Mouse (Mus musculus) MEL (cell line): ENCODE measurements around the gene Fbxw2. TPM values are rescaled to one million over a fixed set of nuclear protein-coding genes. Genes with fewer than 3 reads are reported as not detected.

ENCODE experiments used
- DNase-seq: peaks from one replicate; pipeline ENCODE4 v3.0.0; 2011; ENCODE audit warnings: low read depth, low spot score
- H3K27ac ChIP-seq: 2 replicates; pipeline ENCODE4 v1.5.1; 2012; ENCODE audit warnings: low read depth, mild to moderate bottlenecking, control low read depth, low read length, moderate library complexity; ENCODE audit not compliant: control insufficient read depth
- H3K27me3 ChIP-seq, 2 experiments: fragments of 150-350 bp in 1 of 2; sonication (generic) in 1 of 2; 2 replicates each; pipeline ENCODE4 v1.6.1; 2012; ENCODE audit warnings: low read length in 2 of 2, mild to moderate bottlenecking in 2 of 2, improper control_type of control experiment in 1 of 2, moderate library complexity in 1 of 2; ENCODE audit not compliant: insufficient read depth in 2 of 2, control insufficient read depth in 1 of 2
- H3K36me3 ChIP-seq, 2 experiments: 2 replicates each; pipeline ENCODE4 v1.6.1; 2012 to 2014; ENCODE audit warnings: low read length in 2 of 2, improper control_type of control experiment in 1 of 2, inconsistent platforms in 1 of 2, mild to moderate bottlenecking in 1 of 2; ENCODE audit not compliant: insufficient read depth in 2 of 2, control insufficient read depth in 1 of 2
- H3K4me1 ChIP-seq, 2 experiments: fragments of 150-350 bp in 1 of 2; sonication (generic) in 1 of 2; 2 replicates each; pipeline ENCODE4 v1.6.1; 2012; ENCODE audit warnings: low read length in 2 of 2, improper control_type of control experiment in 1 of 2, mild to moderate bottlenecking in 1 of 2; ENCODE audit not compliant: insufficient read depth in 2 of 2, control insufficient read depth in 1 of 2
- H3K4me3 ChIP-seq, 2 experiments: fragments of 150-350 bp in 1 of 2; sonication (generic) in 1 of 2; 2 replicates each; pipeline ENCODE4 v1.5.1; 2012; ENCODE audit warnings: low read depth in 2 of 2, low read length in 2 of 2, mild to moderate bottlenecking in 2 of 2, moderate library complexity in 2 of 2, control low read depth in 1 of 2, improper control_type of control experiment in 1 of 2; ENCODE audit not compliant: control insufficient read depth in 1 of 2, insufficient read depth in 1 of 2
- H3K79me2 ChIP-seq: 2 replicates; pipeline ENCODE4 v1.6.1; 2012; ENCODE audit warnings: mild to moderate bottlenecking, low read length, moderate library complexity; ENCODE audit not compliant: control insufficient read depth, poor library complexity, insufficient read depth
- H3K9ac ChIP-seq: 2 replicates; pipeline ENCODE4 v1.6.1; 2012; ENCODE audit warnings: low read depth, mild to moderate bottlenecking, control low read depth, low read length, moderate library complexity; ENCODE audit not compliant: control insufficient read depth, poor library complexity, severe bottlenecking
- H3K9me3 ChIP-seq: fragments of 150-350 bp; sonication (generic); replicated peaks from 2 replicates; pipeline ENCODE4 v1.6.1; 2012; ENCODE audit warnings: mild to moderate bottlenecking, low read length, improper control_type of control experiment, moderate library complexity; ENCODE audit not compliant: insufficient read depth
- BHLHE40 ChIP-seq: IDR thresholded peaks from 2 replicates; pipeline ENCODE4 v1.6.1; 2012; ENCODE audit warnings: low read depth, mild to moderate bottlenecking, inconsistent platforms, low read length, improper control_type of control experiment, borderline replicate concordance
- CHD2 ChIP-seq: IDR thresholded peaks from 2 replicates; pipeline ENCODE4 v1.6.1; 2011; ENCODE audit warnings: low read length, improper control_type of control experiment
- CTCF ChIP-seq, 3 experiments: IDR thresholded peaks in 2 of 3; conservative IDR thresholded peaks in 1 of 3; 2 replicates each; pipeline ENCODE4 v1.5.1; 2011 to 2012; ENCODE audit warnings: low read length in 3 of 3, low read depth in 2 of 3, mild to moderate bottlenecking in 2 of 3, improper control_type of control experiment in 1 of 3, inconsistent platforms in 1 of 3, mixed read lengths in 1 of 3, moderate library complexity in 1 of 3; ENCODE audit not compliant: control insufficient read depth in 1 of 3, insufficient read depth in 1 of 3, poor library complexity in 1 of 3, severe bottlenecking in 1 of 3
- E2F4 ChIP-seq: IDR thresholded peaks from 2 replicates; pipeline ENCODE4 v1.6.1; 2011; ENCODE audit warnings: low read depth, low read length, improper control_type of control experiment, borderline replicate concordance
- GATA1 ChIP-seq: IDR thresholded peaks from 2 replicates; pipeline ENCODE4 v1.6.1; 2011; ENCODE audit warnings: low read depth, low read length, improper control_type of control experiment
- MAFK ChIP-seq: IDR thresholded peaks from 2 replicates; pipeline ENCODE4 v1.6.1; 2011; ENCODE audit warnings: low read depth, mild to moderate bottlenecking, low read length, improper control_type of control experiment, borderline replicate concordance
- MAX ChIP-seq: IDR thresholded peaks from 2 replicates; pipeline ENCODE4 v1.6.1; 2011; ENCODE audit warnings: low read length, improper control_type of control experiment
- MYC ChIP-seq: IDR thresholded peaks from 2 replicates; pipeline ENCODE4 v1.6.1; 2011; ENCODE audit warnings: low read depth, mild to moderate bottlenecking, low read length, improper control_type of control experiment, moderate library complexity
- RAD21 ChIP-seq: IDR thresholded peaks from 2 replicates; pipeline ENCODE4 v1.6.1; 2011; ENCODE audit warnings: mild to moderate bottlenecking, low read depth, low read length, improper control_type of control experiment
- RCOR1 ChIP-seq: IDR thresholded peaks from 2 replicates; pipeline ENCODE4 v1.6.1; 2012; ENCODE audit warnings: low read depth, mild to moderate bottlenecking, inconsistent platforms, low read length, improper control_type of control experiment
- SIN3A ChIP-seq: IDR thresholded peaks from 2 replicates; pipeline ENCODE4 v1.6.1; 2012; ENCODE audit warnings: low read length, improper control_type of control experiment, inconsistent platforms
- SMC3 ChIP-seq: IDR thresholded peaks from 2 replicates; pipeline ENCODE4 v1.6.1; 2011; ENCODE audit warnings: low read depth, low read length, improper control_type of control experiment
- TAL1 ChIP-seq: IDR thresholded peaks from 2 replicates; pipeline ENCODE4 v1.6.1; 2012; ENCODE audit warnings: mild to moderate bottlenecking, inconsistent platforms, low read length, moderate library complexity, mixed read lengths
- TBP ChIP-seq: IDR thresholded peaks from 2 replicates; pipeline ENCODE4 v1.8.0; 2011; ENCODE audit warnings: low read depth, low read length, improper control_type of control experiment
- TCF12 ChIP-seq: IDR thresholded peaks from 2 replicates; pipeline ENCODE4 v1.6.1; 2014; ENCODE audit warnings: low read depth, mild to moderate bottlenecking, inconsistent platforms, low read length, improper control_type of control experiment, moderate library complexity
- ZC3H11A ChIP-seq: IDR thresholded peaks from 2 replicates; pipeline ENCODE4 v1.6.1; 2012; ENCODE audit warnings: low read depth, mild to moderate bottlenecking, inconsistent platforms, low read length, improper control_type of control experiment
- ZMIZ1 ChIP-seq: IDR thresholded peaks from 2 replicates; pipeline ENCODE4 v1.6.1; 2012; ENCODE audit warnings: low read depth, mild to moderate bottlenecking, inconsistent platforms, low read length, improper control_type of control experiment, moderate library complexity
- polyA plus RNA-seq, 2 experiments: library from polyadenylated mRNA; stranded (reverse) in 1 of 2; unstranded in 1 of 2; fragments of >175 nt in 1 of 2; fragments of >200 nt in 1 of 2; gene quantifications; 2 replicates each; pipeline versions ENCODE4 v1.2.1 to v1.2.4; 2012; ENCODE audit warnings: low replicate concordance in 2 of 2, low read depth in 1 of 2; ENCODE audit not compliant: insufficient read length in 2 of 2, insufficient read depth in 1 of 2, missing spikeins in 1 of 2
- total RNA-seq: library from RNA; depleted of rRNA; stranded (reverse); fragments of 300-350 nt; gene quantifications from 2 replicates; pipeline ENCODE4 v1.2.3, GENCODE M21; 2012

Fbxw2 gene
- total and polyA plus RNA-seq, 3 experiments = 43.7 to 101 (median 49.7) TPM

- Histone ChIP-seq H3K27me3 (no peaks in the 10 kb centered on the region), H3K79me2 (peaks cover 27% of the 10 kb centered on the region), H3K4me1 (peaks cover 6 to 10% of the 10 kb centered on the region in 2 experiments; a peak in 3 of 4 replicates), H3K27ac (no peak overlapping the region), H3K36me3 (peaks cover 0 to 20% of the 10 kb centered on the region in 2 experiments; a peak in 3 of 4 replicates), H3K9ac (no peak overlapping the region), H3K4me3 (no peak overlapping the region), H3K9me3 (no peaks in the 10 kb centered on the region)
- TF ChIP-seq CTCF (IDR thresholded peaks at IDR 0.05 in 2 of 3, conservative IDR thresholded peaks at IDR 0.05 in 1 of 3; ENCODE audit: control insufficient read depth in 1 of 3, insufficient read depth in 1 of 3, low read depth in 2 of 3, low read length in 3 of 3, poor library complexity in 1 of 3, severe bottlenecking in 1 of 3) = no peak
- no peak for TF ChIP-seq TAL1
- no peak for TF ChIP-seq ZMIZ1
- TF ChIP-seq CHD2 = no peak
- no peak for TF ChIP-seq TBP
- no peak for TF ChIP-seq SMC3
- TF ChIP-seq SIN3A = no peak
- no peak for TF ChIP-seq MAX
- no peak for TF ChIP-seq MAFK
- no peak for TF ChIP-seq TCF12
- TF ChIP-seq MYC = no peak
- TF ChIP-seq RCOR1 = no peak
- TF ChIP-seq RAD21 = no peak
- TF ChIP-seq E2F4 = no peak
- no peak for TF ChIP-seq BHLHE40
- no peak for DNase-seq
These were observed 1.9 kb upstream of the Fbxw2 start for GRCm38 (mm10) chr2:34828026-34828425.

- H3K36me3 ChIP-seq = peaks cover 0 to 22% of the 10 kb centered on the region in 2 experiments; a peak in 3 of 4 replicates
- no peaks in the 10 kb centered on the region for H3K9me3 ChIP-seq
- DNase-seq = no peak
- peaks cover 6 to 12% of the 10 kb centered on the region in 2 experiments; a peak in 3 of 4 replicates for H3K4me1 ChIP-seq
- TF ChIP-seq MAX (no peak), GATA1 (no peak), TAL1 (no peak), ZC3H11A (no peak)
- H3K79me2 ChIP-seq = peaks cover 27% of the 10 kb centered on the region
- no peak overlapping the region for H3K27ac ChIP-seq
- H3K27me3 ChIP-seq = no peaks in the 10 kb centered on the region
- H3K9ac ChIP-seq = no peak overlapping the region
- H3K4me3 ChIP-seq = no peak overlapping the region
These were observed 1.5 kb upstream of the Fbxw2 start for GRCm38 (mm10) chr2:34827591-34827990.
